Mouse (Mus musculus) midbrain, embryonic 11.5 days (tissue): Measurements from ENCODE around the gene Cfap97. TPM values are rescaled to one million over a fixed set of nuclear protein-coding genes. Genes with fewer than 3 reads are reported as not detected.
"Not testable (repeated sequence)": the region's sequence is repeated elsewhere in the genome, so short reads cannot be mapped to it uniquely, and the experiment has no call there.

Source experiments
- ATAC-seq: fragments of 200-750 bp; cut with Nextera tagmentation; 2 replicates; pipeline ENCODE4 v1.8.0; 2017; ENCODE audit warnings: moderate TSS enrichment, moderate library complexity; ENCODE audit not compliant: low FRiP score
- DNase-seq: peaks from one replicate; pipeline ENCODE4 v3.0.0; 2015; ENCODE audit warnings: low spot score; ENCODE audit errors: missing footprints
- H3K27ac ChIP-seq: fragments of 300-500 bp; sonication (generic); 2 replicates; pipeline ENCODE4 v1.5.1; 2014; ENCODE audit warnings: low read depth, low read length
- H3K27me3 ChIP-seq: fragments of 300-500 bp; sonication (generic); 2 replicates; pipeline ENCODE4 v1.6.1; 2014; ENCODE audit warnings: mild to moderate bottlenecking, low read length, moderate library complexity, mixed read lengths; ENCODE audit not compliant: control insufficient read depth, insufficient read depth
- H3K36me3 ChIP-seq: fragments of 300-500 bp; sonication (generic); 2 replicates; pipeline ENCODE4 v1.6.1; 2014; ENCODE audit warnings: mild to moderate bottlenecking, low read length, moderate library complexity, mixed read lengths; ENCODE audit not compliant: control insufficient read depth, insufficient read depth
- H3K4me1 ChIP-seq: fragments of 300-500 bp; sonication (generic); 2 replicates; pipeline ENCODE4 v1.6.1; 2014; ENCODE audit warnings: low read length; ENCODE audit not compliant: control insufficient read depth, insufficient read depth
- H3K4me2 ChIP-seq: fragments of 300-500 bp; sonication (generic); 2 replicates; pipeline ENCODE4 v1.6.1; 2014; ENCODE audit warnings: mild to moderate bottlenecking, moderate library complexity
- H3K4me3 ChIP-seq: fragments of 300-500 bp; sonication (generic); 2 replicates; pipeline ENCODE4 v1.5.1; 2014; ENCODE audit warnings: low read depth, low read length
- H3K9ac ChIP-seq: fragments of 300-500 bp; sonication (generic); 2 replicates; pipeline ENCODE4 v1.6.1; 2014; ENCODE audit warnings: low read length
- H3K9me3 ChIP-seq: fragments of 300-500 bp; sonication (generic); 2 replicates; pipeline ENCODE4 v1.6.1; 2016; ENCODE audit warnings: low read length; ENCODE audit not compliant: control insufficient read depth
- WGBS: fragments of 180-500 bp; shearing (Covaris S2); extraction: QIAGEN DNeasy Blood & Tissue Kit; methylation state at CpG from one replicate; pipeline ENCODE4 v1.1.7; 2014; 5-methylcytosine and 5-hydroxymethylcytosine counted together
- polyA plus RNA-seq: library from polyadenylated mRNA; unstranded; fragments of >200 nt; fragmentation: Nextera tagmentation; extraction: Ambion mirVana; gene quantifications from 2 replicates; pipeline ENCODE4 v1.2.1, GENCODE M21; 2014

The Cfap97 gene
- polyA plus RNA-seq, 1 experiment from 2014 or later = 21.8 TPM

DNA sequence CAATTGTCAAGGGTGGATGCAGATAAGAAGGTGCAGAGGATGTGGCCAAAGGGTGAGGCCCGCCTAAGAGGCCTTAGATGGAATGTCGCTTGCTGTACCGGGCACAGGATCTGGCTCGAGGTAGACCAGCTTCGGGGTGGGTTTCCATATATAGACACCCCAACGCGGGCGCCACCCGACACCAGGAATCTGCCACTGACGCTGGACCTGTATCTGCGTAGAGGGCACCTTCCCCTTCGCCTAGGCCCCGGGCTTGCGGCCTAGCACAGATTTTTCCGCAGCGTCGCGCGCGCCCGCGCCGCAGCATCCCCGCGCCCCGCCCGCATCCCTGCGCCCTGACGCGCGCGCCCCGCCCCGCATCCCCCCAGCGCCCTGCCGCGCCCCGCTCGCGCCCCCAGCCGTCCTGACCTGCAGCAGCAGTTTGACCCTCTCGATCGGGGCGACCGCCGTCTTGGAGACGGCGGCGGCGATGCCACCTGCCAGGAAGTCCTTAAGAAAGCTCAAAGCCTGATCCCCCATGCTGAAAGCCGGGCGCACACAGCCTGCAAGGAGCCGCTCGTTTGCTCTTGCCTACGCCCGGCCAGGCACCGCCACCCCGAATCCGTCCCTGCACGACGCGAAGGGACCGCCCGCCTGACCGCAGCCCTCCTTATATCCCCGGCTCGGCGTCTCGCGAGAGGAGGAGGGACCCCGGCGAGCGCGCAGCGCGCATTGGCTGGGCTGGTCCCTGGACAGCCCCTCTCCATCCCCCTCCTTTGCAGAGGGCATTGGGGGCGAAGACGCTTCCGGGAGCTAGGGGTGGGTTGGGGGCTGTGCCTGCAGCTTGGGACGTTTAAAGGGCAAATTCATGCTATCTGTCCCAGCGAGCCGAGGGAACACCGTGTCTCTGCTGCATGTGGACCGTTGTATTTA is 59.1 kb downstream of the Cfap97 start, which contains the start of gene Slc25a4:
Gene Slc25a4 (minus strand): TSS at position 881 of the 912 bp plus-strand sequence.
- ATAC-seq (peak; percentile 99), DNase-seq (peak; percentile 99)
- under 1% methylated on average over 78 of the region's 84 CpGs for WGBS
- Histone ChIP-seq H3K4me3 (peak within 1 kb of the TSS; percentile 81), H3K27ac (peak within 1 kb of the TSS; percentile 93), H3K9me3 (no peaks in the 10 kb centered on the region), H3K4me2 (peak within 1 kb of the TSS; percentile 85), H3K27me3 (no peaks in the 10 kb centered on the region), H3K36me3 (peaks cover 11% of the 10 kb centered on the region), H3K4me1 (peaks cover 22% of the 10 kb centered on the region), H3K9ac (peak within 1 kb of the TSS; percentile 90)

- DNase-seq (peak; percentile 93), ATAC-seq (no peak)
- no peaks in the 10 kb centered on the region for H3K27me3 ChIP-seq
- peaks cover 7% of the 10 kb centered on the region for H3K36me3 ChIP-seq
- H3K9ac ChIP-seq = peak overlapping the region; percentile 90
- H3K4me3 ChIP-seq = peak overlapping the region; percentile 81
- no peaks in the 10 kb centered on the region for H3K9me3 ChIP-seq
- peaks cover 22% of the 10 kb centered on the region for H3K4me1 ChIP-seq
- peak overlapping the region; percentile 85 for H3K4me2 ChIP-seq
- peak overlapping the region; percentile 68; the same call in 1 of the 2 replicates for H3K27ac ChIP-seq
- WGBS = 3% methylated on average over 13 of the region's 13 CpGs
Observed at GRCm38 (mm10) chr8:46211611-46212071, 60.1 kb downstream of the Cfap97 start.

GRCm38 (mm10) chr8:46212194-46212593 is 60.6 kb downstream of the Cfap97 start:
- Histone ChIP-seq H3K4me2 (no peak overlapping the region; the same call in 1 of the 2 replicates), H3K36me3 (peaks cover 5% of the 10 kb centered on the region; the same call in 1 of the 2 replicates), H3K27ac (no peak overlapping the region), H3K9me3 (no peaks in the 10 kb centered on the region), H3K27me3 (no peaks in the 10 kb centered on the region), H3K4me1 (peaks cover 22% of the 10 kb centered on the region), H3K9ac (no peak overlapping the region), H3K4me3 (no peak overlapping the region)
- WGBS = 38% methylated on average over 7 of the region's 7 CpGs
- no peak for ATAC-seq
- DNase-seq = no peak

GRCm38 (mm10) chr8:46213971-46214480 is 62.5 kb downstream of the Cfap97 start:
- Histone ChIP-seq H3K27ac (no peak overlapping the region), H3K9me3 (no peaks in the 10 kb centered on the region), H3K36me3 (no peaks in the 10 kb centered on the region; the same call in 1 of the 2 replicates), H3K4me1 (peaks cover 16% of the 10 kb centered on the region), H3K9ac (no peak overlapping the region), H3K27me3 (no peaks in the 10 kb centered on the region; the same call in 1 of the 2 replicates), H3K4me2 (no peak overlapping the region), H3K4me3 (no peak overlapping the region)
- no peak for DNase-seq
- ATAC-seq = no peak
- 8% methylated on average over 2 of the region's 2 CpGs for WGBS

DNA sequence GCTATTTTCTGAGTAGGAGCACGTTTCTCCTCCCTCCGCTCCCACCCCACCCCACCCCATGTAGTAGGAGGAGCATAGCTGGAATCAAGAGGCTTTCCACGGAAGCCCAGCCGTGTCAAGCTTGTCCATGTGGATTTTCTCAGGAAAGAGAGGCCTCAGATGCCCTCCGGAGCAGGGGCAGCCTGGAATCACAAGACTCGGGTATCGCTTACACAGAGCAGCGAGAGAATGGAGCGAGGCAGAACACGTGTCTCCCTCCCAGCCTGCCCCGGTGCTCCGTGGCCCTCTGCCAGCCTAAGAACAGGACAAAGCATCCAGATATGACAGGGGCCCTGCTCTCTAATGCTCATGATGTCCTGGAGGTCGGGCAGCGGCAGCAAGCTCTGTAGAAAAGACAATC is 65.3 kb downstream of the Cfap97 start:
- 1% methylated on average over 14 of the region's 14 CpGs for WGBS
- DNase-seq = peak; percentile 94
- ATAC-seq = peak; percentile 85
- peaks cover under 1% of the 10 kb centered on the region for H3K4me1 ChIP-seq
- H3K27me3 ChIP-seq = no peaks in the 10 kb centered on the region; the same call in none of the 2 replicates
- H3K4me2 ChIP-seq = peak overlapping the region; percentile 48
- no peak overlapping the region for H3K27ac ChIP-seq
- H3K36me3 ChIP-seq = no peaks in the 10 kb centered on the region
- peak overlapping the region; percentile 60; the same call in 1 of the 2 replicates for H3K9ac ChIP-seq
- H3K4me3 ChIP-seq = peak overlapping the region; percentile 29
- no peaks in the 10 kb centered on the region for H3K9me3 ChIP-seq

GRCm38 (mm10) chr8:46220566-46220965 is 69.0 kb downstream of the Cfap97 start:
- Histone ChIP-seq H3K36me3 (no peaks in the 10 kb centered on the region), H3K27me3 (no peaks in the 10 kb centered on the region; the same call in none of the 2 replicates), H3K9ac (no peak overlapping the region), H3K4me1 (no peaks in the 10 kb centered on the region), H3K27ac (no peak overlapping the region), H3K4me3 (no peak overlapping the region), H3K9me3 (no peaks in the 10 kb centered on the region), H3K4me2 (no peak overlapping the region)
- DNase-seq = no peak
- no peak for ATAC-seq
- WGBS = 68% methylated on average over 3 of the region's 3 CpGs

GRCm38 (mm10) chr8:46225501-46225900 is 73.9 kb downstream of the Cfap97 start:
- Histone ChIP-seq H3K4me2 (no peak overlapping the region), H3K27me3 (no peaks in the 10 kb centered on the region; the same call in 1 of the 2 replicates), H3K4me1 (no peaks in the 10 kb centered on the region), H3K9ac (no peak overlapping the region), H3K36me3 (no peaks in the 10 kb centered on the region), H3K9me3 (no peaks in the 10 kb centered on the region), H3K27ac (no peak overlapping the region), H3K4me3 (no peak overlapping the region)
- 80% methylated on average over 3 of the region's 3 CpGs for WGBS
- ATAC-seq = no peak
- DNase-seq = no peak

DNA sequence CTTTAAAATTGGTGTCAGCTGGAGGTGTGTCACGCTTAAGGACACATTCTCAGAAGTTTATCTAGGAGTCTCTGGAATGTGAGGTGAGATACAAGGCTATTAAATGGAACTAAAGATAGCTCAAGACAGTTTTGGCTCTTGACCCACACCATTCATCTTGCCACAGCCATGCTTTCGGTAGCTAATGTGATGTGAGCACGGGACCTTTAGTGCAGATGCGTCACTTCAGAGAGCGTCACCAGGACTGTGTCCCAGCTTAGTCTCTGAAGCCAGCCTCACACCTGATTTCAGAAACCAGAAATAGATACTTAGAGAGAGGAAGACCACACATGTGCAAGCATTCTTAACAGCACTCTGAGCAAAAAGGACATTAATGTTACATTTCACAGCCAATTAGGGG is 75.1 kb downstream of the Cfap97 start:
- Histone ChIP-seq H3K4me1 (no peaks in the 10 kb centered on the region), H3K27ac (no peak overlapping the region), H3K4me2 (no peak overlapping the region), H3K9me3 (no peaks in the 10 kb centered on the region), H3K27me3 (no peaks in the 10 kb centered on the region; the same call in 1 of the 2 replicates), H3K9ac (no peak overlapping the region), H3K4me3 (no peak overlapping the region), H3K36me3 (no peaks in the 10 kb centered on the region)
- ATAC-seq = no peak
- 93% methylated on average over 5 of the region's 5 CpGs for WGBS
- no peak for DNase-seq

DNA sequence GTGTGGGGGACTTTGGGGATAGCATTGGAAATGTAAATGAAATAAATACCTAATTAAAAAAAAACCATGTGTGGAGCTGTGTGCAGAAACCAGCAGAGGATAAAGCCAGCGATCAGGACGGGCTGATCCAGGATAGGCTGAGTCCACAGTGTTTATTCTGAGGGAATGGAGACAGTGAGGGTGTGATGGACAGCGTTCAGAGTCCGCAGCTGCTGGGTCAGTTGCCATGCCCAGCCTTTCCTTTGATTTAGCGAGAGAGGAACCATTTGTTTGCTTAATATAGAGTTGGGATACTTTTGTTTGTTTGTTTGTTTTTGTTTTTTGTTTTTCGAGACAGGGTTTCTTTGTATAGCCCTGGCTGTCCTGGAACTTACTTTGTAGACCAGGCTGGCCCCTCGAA is 80.4 kb downstream of the Cfap97 start:
- not testable (repeated sequence) for DNase-seq, H3K4me2 ChIP-seq, H3K4me1 ChIP-seq, H3K27me3 ChIP-seq, H3K36me3 ChIP-seq, H3K9me3 ChIP-seq, ATAC-seq, H3K9ac ChIP-seq, H3K4me3 ChIP-seq, H3K27ac ChIP-seq
- 80% methylated on average over 7 of the region's 7 CpGs for WGBS
